Mouse (Mus musculus) hindbrain, embryonic 12.5 days (tissue): ENCODE measurements around the gene Vezf1. TPM values are rescaled to one million over a fixed set of nuclear protein-coding genes. Genes with fewer than 3 reads are reported as not detected.

ENCODE experiments used
- ATAC-seq: fragments of 200-750 bp; cut with Nextera tagmentation; 2 replicates; pipeline ENCODE4 v1.8.0; 2017; ENCODE audit warnings: moderate TSS enrichment; ENCODE audit not compliant: low FRiP score
- H3K27ac ChIP-seq: fragments of 300-500 bp; sonication (generic); 2 replicates; pipeline ENCODE4 v1.5.1; 2016; ENCODE audit warnings: mild to moderate bottlenecking
- H3K27me3 ChIP-seq: fragments of 300-500 bp; sonication (generic); 2 replicates; pipeline ENCODE4 v1.6.1; 2016; ENCODE audit warnings: mild to moderate bottlenecking
- H3K36me3 ChIP-seq: fragments of 300-500 bp; sonication (generic); 2 replicates; pipeline ENCODE4 v1.6.1; 2016; ENCODE audit warnings: mild to moderate bottlenecking
- H3K4me1 ChIP-seq: fragments of 300-500 bp; sonication (generic); 2 replicates; pipeline ENCODE4 v1.6.1; 2016
- H3K4me2 ChIP-seq: fragments of 300-500 bp; sonication (generic); replicated peaks from 2 replicates; pipeline ENCODE4 v1.6.1; 2016; ENCODE audit warnings: mild to moderate bottlenecking
- H3K4me3 ChIP-seq: fragments of 300-500 bp; sonication (generic); 2 replicates; pipeline ENCODE4 v1.5.1; 2016; ENCODE audit warnings: mild to moderate bottlenecking
- H3K9ac ChIP-seq: fragments of 300-500 bp; sonication (generic); 2 replicates; pipeline ENCODE4 v1.6.1; 2016; ENCODE audit warnings: mild to moderate bottlenecking, moderate library complexity
- H3K9me3 ChIP-seq: fragments of 300-500 bp; sonication (generic); replicated peaks from 2 replicates; pipeline ENCODE4 v1.6.1; 2016; ENCODE audit warnings: mild to moderate bottlenecking
- WGBS: fragments of 180-500 bp; shearing (Covaris S2); methylation state at CpG from one replicate; pipeline ENCODE4 v1.1.7; 2016; 5-methylcytosine and 5-hydroxymethylcytosine counted together
- polyA plus RNA-seq: library from polyadenylated mRNA; unstranded; fragments of >200 nt; fragmentation: Nextera tagmentation; extraction: Ambion mirVana; gene quantifications from 2 replicates; pipeline ENCODE4 v1.2.1, GENCODE M21; 2016

The Vezf1 gene
- polyA plus RNA-seq, 1 experiment from 2014 or later, result 75.1 TPM

DNA sequence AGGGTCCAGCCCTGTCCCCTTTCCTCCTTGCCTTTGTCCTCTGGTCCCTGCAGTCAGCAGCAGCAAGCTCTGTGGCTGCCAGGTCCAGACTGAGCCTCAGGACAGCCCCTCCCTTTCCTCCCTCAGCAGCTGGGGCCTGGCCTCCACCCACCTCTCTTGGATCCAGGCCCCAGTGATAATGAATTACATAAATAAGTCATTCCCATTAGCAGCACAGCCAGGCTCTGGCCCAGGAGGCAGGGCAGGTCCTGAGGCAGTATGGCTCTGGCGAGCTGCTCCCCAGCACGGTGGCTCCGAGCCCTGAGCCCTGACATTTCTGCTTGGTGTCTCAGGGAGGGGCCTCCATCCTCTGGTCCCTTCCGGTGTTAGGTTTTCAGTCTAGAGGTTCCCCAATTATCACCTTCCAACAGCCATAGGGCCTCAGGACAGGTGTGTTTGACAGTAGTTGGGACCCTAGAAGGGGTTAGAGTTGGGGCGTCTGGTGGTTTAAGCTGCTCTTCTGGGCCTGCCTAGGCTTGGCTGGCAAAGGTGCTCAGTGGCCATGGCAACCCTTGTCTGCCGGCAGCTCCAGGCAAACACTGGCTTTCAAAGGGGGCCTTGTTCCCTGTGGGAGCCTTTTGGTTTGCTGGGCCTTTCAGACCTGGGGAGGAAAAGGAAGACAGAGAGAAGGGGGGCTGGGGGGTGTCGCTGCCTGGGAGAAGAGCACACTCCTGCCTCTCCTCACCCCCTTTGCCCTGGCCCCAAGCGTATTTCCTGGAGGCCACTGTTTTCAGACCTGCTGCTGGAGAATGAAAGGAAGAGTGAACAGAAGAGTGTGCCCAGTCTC is 51.0 kb downstream of the Vezf1 start:
- Histone ChIP-seq H3K9me3 (no peaks in the 10 kb centered on the region), H3K9ac (peak overlapping the region; percentile 44; the same call in 1 of the 2 replicates), H3K4me2 (peak overlapping the region; percentile 17), H3K36me3 (no peaks in the 10 kb centered on the region), H3K4me1 (peaks cover 75% of the 10 kb centered on the region), H3K27me3 (no peaks in the 10 kb centered on the region), H3K4me3 (no peak overlapping the region), H3K27ac (peak overlapping the region; percentile 93)
- 9% methylated on average over 8 of the region's 8 CpGs for WGBS
- peak; percentile 91 for ATAC-seq

DNA sequence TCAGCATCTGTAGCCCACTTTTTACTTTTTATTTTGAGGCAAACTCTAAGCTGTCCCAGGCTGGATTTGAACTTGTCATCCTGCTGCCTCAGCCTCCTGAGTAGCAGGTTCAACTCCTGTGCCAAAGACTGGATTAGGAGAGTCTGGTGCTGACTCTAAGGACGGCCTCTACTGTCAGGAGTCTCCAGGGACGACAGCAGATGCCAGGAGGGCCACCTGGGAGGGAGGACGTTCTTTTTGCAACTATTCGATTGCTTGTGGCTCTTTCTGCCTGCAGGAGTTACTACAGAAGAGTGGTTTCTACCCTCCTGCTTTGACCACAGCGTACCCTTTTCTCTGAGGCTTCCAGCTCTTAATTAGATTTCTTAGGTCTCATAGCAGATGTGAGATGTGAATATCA is 54.5 kb downstream of the Vezf1 start:
- Histone ChIP-seq H3K4me3 (no peak overlapping the region), H3K27ac (peak overlapping the region; percentile 46; the same call in 1 of the 2 replicates), H3K9ac (no peak overlapping the region), H3K9me3 (no peaks in the 10 kb centered on the region), H3K36me3 (no peaks in the 10 kb centered on the region), H3K27me3 (no peaks in the 10 kb centered on the region), H3K4me1 (peaks cover 73% of the 10 kb centered on the region), H3K4me2 (no peak overlapping the region)
- WGBS, result 39% methylated on average over 5 of the region's 5 CpGs
- no peak for ATAC-seq

DNA sequence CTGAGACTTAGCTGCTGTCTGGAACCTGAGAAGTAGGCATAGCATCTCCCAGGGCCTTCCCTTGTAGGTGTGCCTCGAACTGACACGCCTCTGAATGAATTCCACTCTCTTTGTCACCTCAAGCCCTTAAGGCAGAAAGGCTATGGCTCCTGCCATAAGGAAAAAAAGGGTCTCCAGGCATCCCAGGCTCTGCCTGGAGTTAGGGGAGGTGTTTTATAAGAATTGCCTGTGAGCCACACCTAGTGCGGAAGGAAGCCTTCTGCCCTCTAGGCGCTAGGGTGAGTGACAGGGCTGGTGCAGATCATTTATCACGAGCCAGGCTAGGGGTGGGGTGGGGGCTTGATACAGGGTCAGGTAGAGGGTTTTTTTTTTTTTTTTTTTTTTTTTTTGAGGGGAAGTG is 54.9 kb downstream of the Vezf1 start:
- Histone ChIP-seq H3K27me3 (no peaks in the 10 kb centered on the region), H3K36me3 (no peaks in the 10 kb centered on the region), H3K4me1 (peaks cover 68% of the 10 kb centered on the region), H3K27ac (peak overlapping the region; percentile 46; the same call in 1 of the 2 replicates), H3K4me2 (no peak overlapping the region), H3K9me3 (no peaks in the 10 kb centered on the region), H3K9ac (no peak overlapping the region), H3K4me3 (no peak overlapping the region)
- no peak for ATAC-seq
- 71% methylated on average over 5 of the region's 5 CpGs for WGBS

DNA sequence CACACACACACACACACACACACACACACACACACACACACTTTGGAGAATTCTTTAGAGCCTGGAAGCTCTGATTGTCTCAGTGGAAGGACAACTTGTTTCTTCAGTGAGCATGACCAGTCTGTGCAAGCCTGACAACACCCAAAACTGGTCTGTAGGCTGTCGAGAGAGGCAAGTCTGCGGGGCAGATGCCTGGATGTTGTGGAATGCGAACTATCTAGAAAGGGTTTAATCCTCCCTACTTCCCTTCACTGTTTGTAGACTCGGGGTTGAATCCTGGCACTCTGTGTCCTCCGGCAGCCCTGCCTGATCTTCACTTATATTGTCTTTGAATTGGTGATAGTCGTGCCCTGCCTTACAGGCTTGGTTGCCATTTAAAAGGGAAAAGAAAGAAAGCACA is 55.7 kb downstream of the Vezf1 start:
- Histone ChIP-seq H3K27ac (0 out of 2 replicates have a peak overlapping the region, but pooled peaks have one; percentile 49), H3K27me3 (no peaks in the 10 kb centered on the region)
- WGBS, result 40% methylated on average over 6 of the region's 6 CpGs

DNA sequence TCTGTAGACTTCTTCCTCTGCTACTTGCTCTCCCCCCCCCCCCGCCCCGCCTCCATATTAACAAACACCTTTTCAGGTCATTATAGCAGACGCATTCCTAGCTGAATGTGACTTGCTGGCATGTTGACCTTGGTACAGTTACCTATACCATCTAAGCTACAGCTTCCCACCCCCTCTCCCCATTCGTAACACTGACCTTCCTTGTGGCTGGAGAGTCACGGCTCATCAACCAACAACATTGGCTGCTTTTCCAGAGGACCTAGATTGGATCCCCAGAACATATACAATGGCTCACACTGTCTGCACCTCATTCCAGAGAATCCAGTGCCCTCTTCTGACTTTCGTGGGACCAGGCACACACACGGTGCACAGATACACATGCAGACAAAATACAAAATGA is 57.4 kb downstream of the Vezf1 start:
- H3K27me3 ChIP-seq, result no peaks in the 10 kb centered on the region
- H3K4me1 ChIP-seq, result peaks cover 55% of the 10 kb centered on the region
- H3K9ac ChIP-seq, result no peak overlapping the region
- no peak for ATAC-seq
- no peaks in the 10 kb centered on the region for H3K36me3 ChIP-seq
- 64% methylated on average over 7 of the region's 7 CpGs for WGBS
- no peak overlapping the region for H3K4me2 ChIP-seq
- H3K27ac ChIP-seq, result peak overlapping the region; percentile 78
- H3K4me3 ChIP-seq, result no peak overlapping the region
- H3K9me3 ChIP-seq, result no peaks in the 10 kb centered on the region

More for the DNA sequence above, 55.7 kb downstream of the Vezf1 start:
- no peak overlapping the region for H3K4me3 ChIP-seq
- ATAC-seq, result no peak
- no peak overlapping the region for H3K4me2 ChIP-seq
- H3K9me3 ChIP-seq, result no peaks in the 10 kb centered on the region
- no peaks in the 10 kb centered on the region for H3K36me3 ChIP-seq
- H3K9ac ChIP-seq, result no peak overlapping the region
- peaks cover 64% of the 10 kb centered on the region for H3K4me1 ChIP-seq

DNA sequence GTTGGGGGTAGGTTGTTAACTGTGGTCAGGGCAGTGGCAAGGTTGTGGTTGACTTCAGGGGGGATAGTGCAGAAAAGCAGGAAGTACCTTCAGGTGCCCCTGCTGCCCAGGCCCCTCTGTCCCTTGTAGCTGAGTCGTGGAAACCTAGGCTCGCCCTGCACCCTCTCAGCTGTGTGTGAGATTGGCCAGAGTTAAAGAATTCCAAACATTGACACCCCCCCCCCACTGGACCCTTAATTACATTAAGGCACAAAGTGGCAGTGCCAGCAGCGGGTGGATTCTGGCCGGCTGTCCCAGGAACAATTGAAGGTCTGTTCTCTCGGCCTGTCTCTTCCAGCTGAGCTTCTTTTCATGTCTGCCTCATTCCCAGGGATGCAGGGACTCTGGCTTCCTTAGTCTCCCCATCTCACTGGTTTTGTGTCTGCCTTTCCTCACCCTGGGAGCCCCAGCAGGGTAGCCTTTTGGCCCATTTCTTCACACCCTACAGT is 58.3 kb downstream of the Vezf1 start:
- H3K4me1 ChIP-seq, result peaks cover 52% of the 10 kb centered on the region
- peak; percentile 71; the same call in 1 of the 2 replicates for ATAC-seq
- H3K9ac ChIP-seq, result no peak overlapping the region
- no peaks in the 10 kb centered on the region for H3K9me3 ChIP-seq
- WGBS, result 8% methylated on average over 5 of the region's 5 CpGs
- H3K27ac ChIP-seq, result peak overlapping the region; percentile 78
- H3K27me3 ChIP-seq, result no peaks in the 10 kb centered on the region
- no peak overlapping the region for H3K4me3 ChIP-seq
- no peaks in the 10 kb centered on the region for H3K36me3 ChIP-seq
- no peak overlapping the region for H3K4me2 ChIP-seq

DNA sequence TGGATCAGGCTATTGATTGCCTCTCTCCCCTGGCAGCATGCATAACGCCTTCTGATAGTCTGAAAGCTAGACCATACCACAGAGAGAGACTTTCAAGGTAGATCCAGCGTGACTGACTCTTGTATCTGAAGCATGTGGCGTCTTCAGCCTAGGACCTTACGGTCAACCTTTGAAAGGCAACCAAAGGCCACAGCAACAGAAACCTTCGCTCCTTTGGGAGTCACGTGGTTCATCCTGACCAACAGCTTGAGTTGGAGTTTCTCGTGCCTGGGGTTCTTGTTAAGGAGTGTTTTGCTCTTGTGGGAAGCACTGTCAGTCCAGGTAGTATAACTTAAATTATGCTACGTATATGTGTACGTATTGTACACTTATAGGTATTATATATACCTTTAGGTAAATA is 60.4 kb downstream of the Vezf1 start:
- no peak overlapping the region for H3K9ac ChIP-seq
- no peaks in the 10 kb centered on the region for H3K9me3 ChIP-seq
- no peaks in the 10 kb centered on the region for H3K27me3 ChIP-seq
- peaks cover 46% of the 10 kb centered on the region for H3K4me1 ChIP-seq
- H3K36me3 ChIP-seq, result no peaks in the 10 kb centered on the region
- H3K4me3 ChIP-seq, result no peak overlapping the region
- ATAC-seq, result no peak
- WGBS, result 91% methylated on average over 9 of the region's 9 CpGs
- H3K27ac ChIP-seq, result no peak overlapping the region
- H3K4me2 ChIP-seq, result no peak overlapping the region

DNA sequence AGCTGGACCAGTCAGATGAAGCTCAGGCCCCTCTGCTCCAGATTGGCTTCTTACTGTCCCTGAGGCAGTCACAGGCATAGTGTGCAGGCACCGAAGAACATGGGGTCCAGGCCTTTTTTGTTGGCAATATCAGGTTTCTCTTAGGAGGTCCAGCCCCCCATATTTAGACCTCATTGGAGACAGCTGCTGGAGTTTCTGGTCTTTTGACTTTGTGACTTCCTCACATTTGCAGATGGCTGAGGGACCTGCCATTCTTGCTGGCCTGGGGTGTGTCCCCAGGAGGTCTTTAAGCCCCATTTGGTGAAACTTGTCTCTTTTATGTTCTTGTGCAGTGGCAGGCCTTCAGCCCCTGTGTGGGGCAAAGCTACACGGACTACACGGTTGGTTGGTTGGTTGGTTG is 61.2 kb downstream of the Vezf1 start:
- H3K27me3 ChIP-seq, result no peaks in the 10 kb centered on the region
- peaks cover 38% of the 10 kb centered on the region for H3K4me1 ChIP-seq
- no peak overlapping the region for H3K27ac ChIP-seq
- H3K4me3 ChIP-seq, result no peak overlapping the region
- no peak overlapping the region for H3K4me2 ChIP-seq
- H3K9ac ChIP-seq, result no peak overlapping the region
- 65% methylated on average over 3 of the region's 3 CpGs for WGBS
- no peaks in the 10 kb centered on the region for H3K9me3 ChIP-seq
- ATAC-seq, result no peak
- no peaks in the 10 kb centered on the region for H3K36me3 ChIP-seq

DNA sequence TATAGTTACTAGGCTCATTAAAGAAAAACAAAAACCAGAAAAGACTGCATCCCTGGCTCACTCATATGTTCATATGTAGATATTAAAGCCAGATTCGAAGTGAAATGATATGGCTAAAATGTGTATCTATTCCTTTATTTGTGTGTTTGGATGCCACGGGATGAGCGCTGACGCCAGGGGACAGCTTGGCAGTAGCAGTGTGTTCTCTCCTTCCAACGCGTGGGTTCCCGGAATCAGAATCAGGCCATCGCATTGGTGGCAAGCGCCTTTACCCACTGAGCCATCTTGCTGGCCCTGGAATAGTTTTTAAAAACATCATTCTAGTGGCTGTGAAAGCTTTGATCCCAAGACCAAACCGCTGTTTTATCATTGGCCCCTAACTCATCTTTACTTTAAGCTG is 61.9 kb downstream of the Vezf1 start:
- no peak for ATAC-seq
- H3K9ac ChIP-seq, result no peak overlapping the region
- no peaks in the 10 kb centered on the region for H3K36me3 ChIP-seq
- H3K4me3 ChIP-seq, result no peak overlapping the region
- H3K27me3 ChIP-seq, result no peaks in the 10 kb centered on the region
- no peak overlapping the region for H3K27ac ChIP-seq
- H3K4me2 ChIP-seq, result no peak overlapping the region
- 98% methylated on average over 10 of the region's 10 CpGs for WGBS
- H3K4me1 ChIP-seq, result peaks cover 36% of the 10 kb centered on the region
- no peaks in the 10 kb centered on the region for H3K9me3 ChIP-seq

DNA sequence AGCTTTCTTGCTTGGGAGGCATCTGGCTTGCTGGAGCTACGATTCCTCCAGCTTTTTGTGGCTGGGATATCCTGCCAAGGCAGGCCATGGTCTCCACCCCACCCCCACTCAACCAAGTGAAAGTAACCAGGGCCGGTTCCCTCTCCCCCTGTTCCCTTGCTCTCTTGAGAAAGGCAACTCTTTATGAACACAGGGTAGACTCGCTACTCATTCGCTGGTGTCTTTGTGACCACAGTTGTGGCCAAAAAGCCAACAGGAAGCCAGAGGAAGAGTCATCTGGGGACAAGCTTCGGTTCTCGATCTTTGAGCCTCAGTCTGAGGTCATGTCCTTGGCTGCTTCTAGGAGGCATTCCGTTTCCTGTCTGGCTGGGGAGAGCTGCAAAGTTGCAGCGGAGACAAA is 63.8 kb downstream of the Vezf1 start:
- Histone ChIP-seq H3K9me3 (no peaks in the 10 kb centered on the region), H3K4me2 (no peak overlapping the region), H3K9ac (no peak overlapping the region), H3K27me3 (no peaks in the 10 kb centered on the region), H3K36me3 (no peaks in the 10 kb centered on the region), H3K27ac (no peak overlapping the region; the same call in 1 of the 2 replicates), H3K4me1 (peaks cover 21% of the 10 kb centered on the region), H3K4me3 (no peak overlapping the region)
- no peak for ATAC-seq
- 58% methylated on average over 8 of the region's 8 CpGs for WGBS
